Comparison of ENCODE assay signal across 8 mouse cellular contexts in genomic region chrX:7840842-7841162, GRCm38 (mm10). TPM values are rescaled to one million over a fixed set of nuclear protein-coding genes. Genes with fewer than 3 reads are reported as not detected.
A peak's percentile ranks its signal among the peaks of the same experiment; 100 is the strongest.
DNase-seq lines count a peak whose midpoint lies in the region; ATAC-seq and TF ChIP-seq lines count a peak whose summit lies in the region.

No protein-coding gene starts in this region.

- TF ChIP-seq EP300 in stomach, postnatal 0 days (optimal IDR thresholded peaks at IDR 0.05), result no peak

- H3K4me3 ChIP-seq in erythroblast, embryonic 14.5 days (replicated peaks), result peak overlapping the region; percentile 94
- H3K4me3 ChIP-seq in neural tube, embryonic 11.5 days (ENCODE audit: low read depth, low read length), result peak overlapping the region; percentile 20; the same call in 1 of the 2 replicates
- peak overlapping the region; percentile 85 for H3K4me3 ChIP-seq in liver, embryonic 12.5 days
- no peak overlapping the region for H3K4me3 ChIP-seq in stomach, postnatal 0 days (ENCODE audit: low read depth, low read length)

- ATAC-seq in erythroblast, adult 5-6 weeks (replicated peaks; ENCODE audit: low FRiP score, poor library complexity, severe bottlenecking), result no peak
- no peak for ATAC-seq in neural tube, embryonic 11.5 days (ENCODE audit: insufficient read depth, low FRiP score, low TSS enrichment)
- ATAC-seq in liver, embryonic 12.5 days, result no peak
- ATAC-seq in stomach, postnatal 0 days (ENCODE audit: low FRiP score, low TSS enrichment), result no peak
- no peak for ATAC-seq in CD4-positive, CD25-positive, alpha-beta regulatory T cell, adult 4 months

- no peak overlapping the region for H3K27ac ChIP-seq in neural tube, embryonic 11.5 days (ENCODE audit: low read depth, low read length)
- peak overlapping the region; percentile 79 for H3K27ac ChIP-seq in liver, embryonic 12.5 days
- peak overlapping the region; percentile 63; the same call in 1 of the 2 replicates for H3K27ac ChIP-seq in stomach, postnatal 0 days (replicated peaks)

- no peak; the same call in 1 of the 2 replicates for TF ChIP-seq CTCF in stomach, postnatal 0 days (IDR thresholded peaks at IDR 0.05; ENCODE audit: low read depth)

- peak overlapping the region; percentile 36 for H3K4me2 ChIP-seq in neural tube, embryonic 11.5 days (ENCODE audit: low read depth)
- H3K4me2 ChIP-seq in liver, embryonic 12.5 days, result peak overlapping the region; percentile 73
- peak overlapping the region; percentile 35; the same call in 1 of the 2 replicates for H3K4me2 ChIP-seq in stomach, postnatal 0 days (replicated peaks; ENCODE audit: low read depth)

- H3K36me3 ChIP-seq in erythroblast, embryonic 14.5 days (ENCODE audit: control insufficient read depth), result peaks cover 32% of the 10 kb centered on the region
- no peaks in the 10 kb centered on the region for H3K36me3 ChIP-seq in neural tube, embryonic 11.5 days (ENCODE audit: control insufficient read depth, insufficient read depth, low read length)
- peaks cover 21% of the 10 kb centered on the region for H3K36me3 ChIP-seq in liver, embryonic 12.5 days
- no peaks in the 10 kb centered on the region for H3K36me3 ChIP-seq in stomach, postnatal 0 days (ENCODE audit: control insufficient read depth, insufficient read depth, low read length)

- peaks cover 71% of the 10 kb centered on the region for H3K4me1 ChIP-seq in erythroblast, embryonic 14.5 days (ENCODE audit: control insufficient read depth)
- peaks cover 3% of the 10 kb centered on the region; the same call in 1 of the 2 replicates for H3K4me1 ChIP-seq in neural tube, embryonic 11.5 days (ENCODE audit: control insufficient read depth, insufficient read depth, low read length)
- peaks cover 64% of the 10 kb centered on the region for H3K4me1 ChIP-seq in liver, embryonic 12.5 days
- H3K4me1 ChIP-seq in stomach, postnatal 0 days (replicated peaks; ENCODE audit: control insufficient read depth, insufficient read depth), result no peaks in the 10 kb centered on the region

- no peak overlapping the region for H3K9ac ChIP-seq in neural tube, embryonic 11.5 days (ENCODE audit: low read length)
- peak overlapping the region; percentile 31; the same call in 1 of the 2 replicates for H3K9ac ChIP-seq in liver, embryonic 12.5 days
- H3K9ac ChIP-seq in stomach, postnatal 0 days (ENCODE audit: low read length), result no peak overlapping the region

- H3K9me3 ChIP-seq in erythroblast, embryonic 14.5 days (ENCODE audit: control insufficient read depth, low read length), result peaks cover 12% of the 10 kb centered on the region
- H3K9me3 ChIP-seq in neural tube, embryonic 11.5 days (ENCODE audit: control insufficient read depth, low read length), result no peaks in the 10 kb centered on the region
- H3K9me3 ChIP-seq in liver, embryonic 12.5 days (replicated peaks), result no peaks in the 10 kb centered on the region
- H3K9me3 ChIP-seq in stomach, postnatal 0 days (ENCODE audit: control insufficient read depth, low read length), result no peaks in the 10 kb centered on the region

- H3K27me3 ChIP-seq in erythroblast, embryonic 14.5 days (ENCODE audit: control insufficient read depth), result no peaks in the 10 kb centered on the region; the same call in 1 of the 2 replicates
- H3K27me3 ChIP-seq in neural tube, embryonic 11.5 days (ENCODE audit: control insufficient read depth, insufficient read depth, low read length), result no peaks in the 10 kb centered on the region
- no peaks in the 10 kb centered on the region for H3K27me3 ChIP-seq in liver, embryonic 12.5 days (replicated peaks)
- H3K27me3 ChIP-seq in stomach, postnatal 0 days (ENCODE audit: control insufficient read depth, insufficient read depth, low read length), result no peaks in the 10 kb centered on the region

- WGBS in neural tube, embryonic 11.5 days, result 14% methylated on average over 7 of the region's 7 CpGs
- WGBS in liver, embryonic 12.5 days (ENCODE audit: insufficient replicate concordance), result 8% methylated on average over 7 of the region's 7 CpGs
- 18% methylated on average over 7 of the region's 7 CpGs for WGBS in stomach, postnatal 0 days

- no peak for DNase-seq in neural tube, embryonic 11.5 days (ENCODE audit: low spot score)
- no peak for DNase-seq in neural tube, embryonic 10.5 days (ENCODE audit: extremely low spot score, low spot score)
- no peak for DNase-seq in stomach, postnatal 0 days (ENCODE audit: low spot score)
- no peak for DNase-seq in left cerebral cortex, adult 11 months (ENCODE audit: low spot score)

RNA-seq across cellular contexts. Expression of gene Otud5, which starts 0.4 kb away (rescaled TPM):
- 36.0 and 44.0 TPM in 2 replicates for polyA plus RNA-seq in erythroblast, embryonic 14.5 days (2012)
- 399 and 555 TPM in 2 replicates for total RNA-seq in erythroblast, adult 5-6 weeks (2015; ENCODE audit: low replicate concordance)
- total RNA-seq in erythroblast, adult 5-6 weeks (2017; ENCODE audit: low replicate concordance), result 691 and 1,009 TPM in 2 replicates
- 35.9 and 40.8 TPM in 2 replicates for polyA plus RNA-seq in neural tube, embryonic 11.5 days (2014; fragmentation: Nextera tagmentation; extraction: Ambion mirVana)
- 57.3 and 60.1 TPM in 2 replicates for polyA plus RNA-seq in liver, embryonic 12.5 days (2016; fragmentation: Nextera tagmentation; extraction: Ambion mirVana)
- 21.2 and 22.0 TPM in 2 replicates for polyA plus RNA-seq in stomach, postnatal 0 days (2015; fragmentation: Nextera tagmentation; extraction: Ambion mirVana)
- polyA plus RNA-seq in CD4-positive, CD25-positive, alpha-beta regulatory T cell, adult 4 months (2017; shearing (Covaris generic)), result 10 to 100 TPM; 13.7 to 28.6 TPM

RNA-seq across cellular contexts. Expression of gene Kcnd1, which starts 18.7 kb away (rescaled TPM):
- 0.03 TPM in 2 replicates for polyA plus RNA-seq in erythroblast, embryonic 14.5 days (2012)
- 4.8 and 5.4 TPM in 2 replicates for total RNA-seq in erythroblast, adult 5-6 weeks (2015; ENCODE audit: low replicate concordance)
- total RNA-seq in erythroblast, adult 5-6 weeks (2017; ENCODE audit: low replicate concordance), result 3.6 and 4.5 TPM in 2 replicates
- 2.2 and 2.5 TPM in 2 replicates for polyA plus RNA-seq in neural tube, embryonic 11.5 days (2014; fragmentation: Nextera tagmentation; extraction: Ambion mirVana)
- 0.37 and 0.38 TPM in 2 replicates for polyA plus RNA-seq in liver, embryonic 12.5 days (2016; fragmentation: Nextera tagmentation; extraction: Ambion mirVana)
- 0.42 and 0.92 TPM in 2 replicates for polyA plus RNA-seq in stomach, postnatal 0 days (2015; fragmentation: Nextera tagmentation; extraction: Ambion mirVana)
- polyA plus RNA-seq in CD4-positive, CD25-positive, alpha-beta regulatory T cell, adult 4 months (2017; shearing (Covaris generic)), result under 1 TPM; 0.63 to 0.72 TPM

RNA-seq across cellular contexts. Expression of gene Pim2, which starts 37.3 kb away (rescaled TPM):
- polyA plus RNA-seq in erythroblast, embryonic 14.5 days (2012), result 0.60 and 0.94 TPM in 2 replicates
- total RNA-seq in erythroblast, adult 5-6 weeks (2015; ENCODE audit: low replicate concordance), result 41.9 and 42.8 TPM in 2 replicates
- 30.4 and 31.3 TPM in 2 replicates for total RNA-seq in erythroblast, adult 5-6 weeks (2017; ENCODE audit: low replicate concordance)
- 5.9 and 7.8 TPM in 2 replicates for polyA plus RNA-seq in neural tube, embryonic 11.5 days (2014; fragmentation: Nextera tagmentation; extraction: Ambion mirVana)
- polyA plus RNA-seq in liver, embryonic 12.5 days (2016; fragmentation: Nextera tagmentation; extraction: Ambion mirVana), result 5.0 and 5.2 TPM in 2 replicates
- 4.8 and 5.0 TPM in 2 replicates for polyA plus RNA-seq in stomach, postnatal 0 days (2015; fragmentation: Nextera tagmentation; extraction: Ambion mirVana)
- polyA plus RNA-seq in CD4-positive, CD25-positive, alpha-beta regulatory T cell, adult 4 months (2017; shearing (Covaris generic)), result 10 to 100 TPM; 33.6 to 41.9 TPM

RNA-seq across cellular contexts. Expression of gene Slc35a2, which starts 43.0 kb away (rescaled TPM):
- polyA plus RNA-seq in erythroblast, embryonic 14.5 days (2012), result 4.4 and 4.8 TPM in 2 replicates
- 1.5 and 3.1 TPM in 2 replicates for total RNA-seq in erythroblast, adult 5-6 weeks (2015; ENCODE audit: low replicate concordance)
- total RNA-seq in erythroblast, adult 5-6 weeks (2017; ENCODE audit: low replicate concordance), result 10.0 and 10.9 TPM in 2 replicates
- 13.8 and 15.3 TPM in 2 replicates for polyA plus RNA-seq in neural tube, embryonic 11.5 days (2014; fragmentation: Nextera tagmentation; extraction: Ambion mirVana)
- polyA plus RNA-seq in liver, embryonic 12.5 days (2016; fragmentation: Nextera tagmentation; extraction: Ambion mirVana), result 19.7 and 23.1 TPM in 2 replicates
- polyA plus RNA-seq in stomach, postnatal 0 days (2015; fragmentation: Nextera tagmentation; extraction: Ambion mirVana), result 28.7 and 32.5 TPM in 2 replicates
- polyA plus RNA-seq in CD4-positive, CD25-positive, alpha-beta regulatory T cell, adult 4 months (2017; shearing (Covaris generic)), result 10 to 100 TPM; 17.1 to 35.7 TPM

RNA-seq across cellular contexts. Expression of gene Gripap1, which starts 51.2 kb away (rescaled TPM):
- polyA plus RNA-seq in erythroblast, embryonic 14.5 days (2012), result 3.5 and 4.8 TPM in 2 replicates
- 146 and 177 TPM in 2 replicates for total RNA-seq in erythroblast, adult 5-6 weeks (2015; ENCODE audit: low replicate concordance)
- 200 and 207 TPM in 2 replicates for total RNA-seq in erythroblast, adult 5-6 weeks (2017; ENCODE audit: low replicate concordance)
- 51.7 and 57.0 TPM in 2 replicates for polyA plus RNA-seq in neural tube, embryonic 11.5 days (2014; fragmentation: Nextera tagmentation; extraction: Ambion mirVana)
- polyA plus RNA-seq in liver, embryonic 12.5 days (2016; fragmentation: Nextera tagmentation; extraction: Ambion mirVana), result 36.8 and 39.1 TPM in 2 replicates
- polyA plus RNA-seq in stomach, postnatal 0 days (2015; fragmentation: Nextera tagmentation; extraction: Ambion mirVana), result 20.0 and 20.9 TPM in 2 replicates
- 10 to 100 TPM; 58.7 to 98.2 TPM for polyA plus RNA-seq in CD4-positive, CD25-positive, alpha-beta regulatory T cell, adult 4 months (2017; shearing (Covaris generic))
